Mouse (Mus musculus) embryo, embryonic 9.5 days (tissue): Measurements from ENCODE around the gene Ypel4.
"Not testable (repeated sequence)": the region's sequence is repeated elsewhere in the genome, so short reads cannot be mapped to it uniquely, and the experiment has no call there.

Source experiments
- DNase-seq: peaks from one replicate; pipeline ENCODE4 v3.0.0-alpha.2; 2017; ENCODE audit errors: extremely low spot score

Gene Ypel4

DNA sequence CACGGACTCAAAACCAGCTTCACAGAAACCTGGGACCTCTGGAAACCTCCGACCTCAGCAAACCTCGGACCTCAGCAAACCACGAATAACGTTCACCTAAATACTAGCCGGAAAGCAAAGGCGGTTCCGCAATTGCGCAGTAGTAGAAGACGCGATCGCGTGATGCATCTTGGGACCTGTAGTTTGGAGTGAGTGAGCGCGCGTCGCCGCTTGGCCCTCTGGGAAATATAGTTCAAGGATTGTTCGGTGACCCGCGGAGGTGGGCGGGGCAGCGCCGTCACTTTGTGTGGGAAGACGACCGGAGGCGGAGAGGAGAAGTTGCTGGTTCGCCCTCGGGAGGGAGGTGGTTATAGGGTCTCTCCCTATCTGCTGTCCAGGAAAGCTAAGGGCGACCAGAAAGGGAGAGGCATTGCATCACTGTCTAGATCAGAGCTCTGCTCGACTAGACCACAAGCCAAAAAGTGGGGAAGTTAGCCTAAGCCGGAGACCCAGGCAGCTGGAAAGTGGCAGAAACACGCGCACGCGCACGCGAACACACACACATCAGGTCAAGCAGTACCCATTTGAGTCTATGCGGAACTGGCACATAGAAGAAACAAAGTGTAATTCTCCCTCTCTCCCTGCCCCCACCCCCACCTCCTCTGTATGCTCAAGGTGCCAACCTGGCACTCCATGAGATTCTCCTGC, 6.5 kb upstream of the Ypel4 start, which contains the start of gene Clp1:
TSS of gene Clp1 (minus strand) at position 179 of the 687 bp plus-strand sequence.
- peak; percentile 93 for DNase-seq

DNA sequence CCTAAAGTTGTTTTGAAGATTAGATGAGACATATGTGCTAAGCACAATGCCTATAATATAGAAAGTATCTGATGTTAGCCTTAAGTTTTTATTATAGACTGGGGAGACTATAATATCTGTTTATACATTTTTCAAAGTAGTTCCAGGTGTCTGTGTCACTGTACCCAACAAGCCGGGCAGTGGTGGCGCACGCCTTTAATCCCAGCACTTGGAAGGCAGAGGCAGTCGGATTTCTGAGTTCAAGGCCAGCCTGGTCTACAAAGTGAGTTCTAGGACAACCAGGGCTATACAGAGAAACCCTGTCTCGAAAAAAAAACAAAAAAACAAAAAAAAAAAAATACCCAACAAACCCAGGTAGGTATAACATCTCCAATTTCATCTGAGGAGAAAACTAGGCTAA, 5.7 kb upstream of the Ypel4 start:
- not testable (repeated sequence) for DNase-seq

DNA sequence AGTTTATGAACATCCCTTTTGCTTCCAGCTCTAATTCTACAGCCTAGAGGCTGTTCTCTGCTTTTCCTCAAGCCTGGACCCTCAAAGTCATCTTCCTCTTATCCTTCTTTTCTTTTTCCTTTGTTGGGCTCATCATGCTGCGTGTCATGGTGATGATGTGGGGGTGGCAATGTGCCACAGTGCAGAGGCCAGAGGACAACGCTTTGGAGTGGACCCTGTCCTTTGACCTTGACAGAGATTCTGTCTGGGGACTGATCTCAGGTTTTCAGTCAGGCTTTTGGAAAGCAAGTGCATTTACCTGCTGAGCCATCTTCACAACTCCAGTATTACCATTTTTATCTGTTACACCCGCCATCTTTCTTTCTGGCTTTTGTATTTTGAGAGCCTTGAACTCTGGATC, 2.7 kb upstream of the Ypel4 start:
- no peak for DNase-seq

DNA sequence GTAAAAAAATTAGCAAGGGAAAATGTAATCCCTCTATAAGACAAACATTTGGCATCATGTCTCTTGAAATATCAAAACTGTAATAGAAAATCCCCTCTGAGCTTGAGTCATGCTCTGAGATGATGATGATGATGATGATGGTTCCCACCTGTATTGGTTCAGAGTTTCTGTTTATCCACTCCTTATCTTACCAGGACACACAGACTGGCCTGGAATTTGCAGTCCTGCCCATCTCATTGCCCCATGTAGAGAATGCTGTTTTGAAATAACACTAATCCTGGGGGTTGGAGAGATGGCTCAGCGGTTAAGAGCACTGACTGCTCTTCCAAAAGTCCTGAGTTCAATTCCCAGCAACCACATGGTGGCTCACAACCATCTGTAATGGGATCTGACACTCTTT, 1.5 kb upstream of the Ypel4 start:
- DNase-seq: no peak

DNA sequence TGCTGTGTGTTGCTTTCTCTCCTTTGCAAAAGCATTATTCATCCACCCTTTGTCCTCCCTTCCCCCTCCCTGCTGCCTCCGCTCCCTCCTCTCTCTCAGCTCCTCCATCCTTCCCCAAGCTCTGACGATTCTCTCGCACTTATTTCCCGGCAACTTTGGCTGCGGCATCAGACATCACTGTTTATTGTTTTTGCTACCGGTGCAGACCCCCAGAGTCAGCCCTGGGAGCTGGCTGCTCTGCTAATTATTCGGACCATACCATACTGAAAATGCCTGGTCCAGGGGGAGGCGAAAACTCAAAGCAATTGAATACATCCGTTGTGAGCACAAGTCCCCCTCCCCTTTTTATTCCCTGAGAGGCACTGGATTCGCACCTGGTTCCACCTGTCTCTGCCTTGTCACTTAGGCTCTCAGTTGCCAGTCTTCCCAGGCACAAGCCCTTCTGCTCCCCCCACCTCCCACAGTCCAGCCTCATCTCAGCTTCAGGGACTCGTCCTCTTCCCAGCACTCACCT, 550 bp downstream of the Ypel4 start:
- peak; percentile 75 for DNase-seq

DNA sequence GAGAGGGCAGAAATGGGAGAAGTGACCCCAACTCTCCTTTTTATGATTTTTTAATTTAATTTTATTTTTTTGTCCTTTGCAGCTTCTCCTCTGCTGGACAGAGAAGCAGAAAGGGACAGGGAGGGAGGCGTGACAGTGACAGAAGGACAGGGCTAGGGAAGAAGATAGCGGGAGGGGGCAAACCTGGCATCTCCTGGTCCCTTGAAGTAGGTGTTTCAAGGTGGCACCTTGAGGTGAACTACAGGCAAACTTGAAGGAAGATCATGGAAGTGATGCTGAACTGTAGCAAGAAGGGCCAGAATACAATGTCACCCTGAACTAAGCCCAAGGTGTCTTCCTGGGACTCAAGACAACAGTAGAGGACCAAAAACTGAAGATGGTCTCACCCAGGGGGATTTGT, 1.1 kb downstream of the Ypel4 start:
- DNase-seq: no peak

DNA sequence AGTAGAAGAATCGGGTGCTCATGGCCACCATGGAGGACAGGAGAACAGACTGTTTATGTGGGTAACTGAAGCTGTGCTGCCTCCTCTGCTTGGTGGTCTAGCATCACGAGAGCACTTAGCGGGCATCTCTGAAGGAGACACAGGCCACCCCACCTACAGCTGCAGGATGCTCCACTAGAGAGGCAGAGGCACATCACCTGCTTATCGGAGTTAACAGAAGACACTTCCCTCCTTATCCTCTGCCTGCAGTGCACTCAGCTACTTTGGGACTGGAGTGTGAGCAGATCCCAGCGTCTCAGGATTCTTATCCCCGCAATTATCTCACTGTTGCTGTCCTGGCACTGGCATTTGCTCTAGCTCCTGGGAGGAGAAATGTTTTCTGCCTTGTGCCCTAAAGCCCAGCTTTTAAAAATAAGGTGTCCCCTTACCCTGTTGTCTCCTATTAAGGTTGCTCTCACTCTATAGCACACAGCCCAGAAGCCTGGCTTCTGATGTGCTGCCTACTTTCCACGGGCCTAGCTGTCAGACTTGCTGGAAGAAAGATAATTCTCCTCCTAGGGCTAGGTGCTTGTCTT, 1.6 kb downstream of the Ypel4 start:
- DNase-seq: peak; percentile 36

DNA sequence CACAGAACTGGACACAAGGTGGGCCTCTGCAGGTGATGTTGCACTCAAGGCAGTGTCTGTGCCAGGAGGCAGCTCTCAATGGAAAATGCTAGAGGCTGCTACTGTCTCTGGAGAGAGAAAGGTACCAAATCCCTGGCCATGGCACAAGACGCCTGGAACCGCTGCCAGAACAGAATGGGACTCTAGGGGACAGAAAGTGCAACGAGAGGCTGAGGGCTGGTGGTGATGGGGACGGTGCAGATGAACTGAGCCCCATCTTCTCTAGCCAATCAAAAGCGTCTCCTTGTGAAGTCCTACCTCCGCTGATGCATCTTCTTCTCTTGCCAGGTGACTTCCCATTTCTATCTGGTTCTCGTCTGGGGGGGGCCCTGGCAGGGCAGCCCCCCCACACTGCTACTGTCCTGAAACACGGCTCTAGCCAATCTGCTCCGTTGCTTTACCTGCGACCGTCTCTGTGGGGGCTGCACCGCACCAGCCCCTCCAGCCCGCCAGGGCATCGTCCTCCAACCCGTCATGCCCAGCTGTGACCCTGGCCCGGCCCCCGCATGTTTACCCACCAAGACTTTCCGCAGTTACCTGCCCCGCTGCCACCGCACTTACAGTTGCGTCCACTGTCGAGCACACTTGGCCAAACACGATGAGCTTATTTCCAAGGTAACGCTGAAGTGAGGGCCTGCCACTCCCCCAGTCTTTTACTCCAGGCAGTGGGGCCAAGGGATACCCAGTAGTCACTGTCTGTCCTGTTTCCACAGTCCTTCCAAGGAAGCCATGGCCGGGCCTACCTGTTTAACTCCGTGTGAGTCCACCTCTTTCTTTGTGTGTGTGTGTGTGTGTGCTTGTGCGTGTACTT, 2.7 kb downstream of the Ypel4 start:
- DNase-seq: peak; percentile 66

DNA sequence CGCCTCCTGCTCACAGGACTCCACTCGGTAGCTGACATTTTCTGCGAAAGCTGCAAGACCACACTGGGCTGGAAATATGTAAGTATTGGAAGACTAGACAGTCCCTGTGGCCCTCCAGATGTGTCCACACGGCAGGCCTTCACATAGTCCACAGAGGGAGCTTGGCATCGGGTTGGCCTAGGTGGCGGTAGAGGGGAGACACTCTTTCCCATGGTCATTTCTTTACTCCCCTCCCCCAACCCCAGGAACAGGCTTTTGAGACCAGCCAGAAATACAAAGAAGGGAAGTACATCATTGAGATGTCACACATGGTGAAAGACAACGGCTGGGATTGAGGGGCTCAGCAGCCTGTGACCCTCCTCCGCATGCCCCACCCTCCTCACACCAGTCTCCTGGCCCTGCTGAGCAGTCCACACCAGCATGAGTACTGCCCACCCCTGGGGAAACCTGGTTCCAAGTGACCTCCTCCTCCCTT, 3.6 kb downstream of the Ypel4 start:
- DNase-seq: peak; percentile 83

DNA sequence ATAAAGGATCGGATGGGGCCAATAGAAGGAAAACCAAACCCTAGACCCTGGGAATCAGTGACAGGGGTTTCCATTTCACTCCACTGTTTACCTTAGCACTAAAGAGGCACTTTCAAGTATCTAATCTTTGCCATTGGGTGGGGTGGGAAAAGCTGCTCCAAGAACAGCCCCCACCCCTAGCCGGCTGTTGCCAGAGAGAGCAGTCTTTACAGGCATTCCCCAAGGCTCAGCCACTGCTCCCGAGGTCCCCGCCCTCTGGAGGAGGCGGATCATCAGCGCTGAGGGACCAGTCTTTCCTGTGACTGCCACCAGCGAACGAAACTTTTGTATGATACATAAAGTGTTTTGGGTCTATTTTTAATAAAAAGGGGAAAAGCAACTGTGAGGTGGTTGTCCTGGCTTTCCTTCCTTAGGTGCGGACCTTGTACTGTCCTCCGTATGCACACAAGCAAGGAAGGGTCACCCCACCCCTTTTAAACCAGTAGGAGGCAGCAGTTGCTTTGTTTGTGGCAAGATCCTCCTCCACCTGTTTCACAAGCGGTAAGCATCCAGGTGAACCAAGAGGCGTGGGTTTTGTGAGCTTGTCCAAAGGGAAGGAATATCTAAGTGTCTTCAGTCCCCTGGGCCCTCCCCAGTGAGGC, 4.5 kb downstream of the Ypel4 start:
- peak; percentile 82 for DNase-seq

DNA sequence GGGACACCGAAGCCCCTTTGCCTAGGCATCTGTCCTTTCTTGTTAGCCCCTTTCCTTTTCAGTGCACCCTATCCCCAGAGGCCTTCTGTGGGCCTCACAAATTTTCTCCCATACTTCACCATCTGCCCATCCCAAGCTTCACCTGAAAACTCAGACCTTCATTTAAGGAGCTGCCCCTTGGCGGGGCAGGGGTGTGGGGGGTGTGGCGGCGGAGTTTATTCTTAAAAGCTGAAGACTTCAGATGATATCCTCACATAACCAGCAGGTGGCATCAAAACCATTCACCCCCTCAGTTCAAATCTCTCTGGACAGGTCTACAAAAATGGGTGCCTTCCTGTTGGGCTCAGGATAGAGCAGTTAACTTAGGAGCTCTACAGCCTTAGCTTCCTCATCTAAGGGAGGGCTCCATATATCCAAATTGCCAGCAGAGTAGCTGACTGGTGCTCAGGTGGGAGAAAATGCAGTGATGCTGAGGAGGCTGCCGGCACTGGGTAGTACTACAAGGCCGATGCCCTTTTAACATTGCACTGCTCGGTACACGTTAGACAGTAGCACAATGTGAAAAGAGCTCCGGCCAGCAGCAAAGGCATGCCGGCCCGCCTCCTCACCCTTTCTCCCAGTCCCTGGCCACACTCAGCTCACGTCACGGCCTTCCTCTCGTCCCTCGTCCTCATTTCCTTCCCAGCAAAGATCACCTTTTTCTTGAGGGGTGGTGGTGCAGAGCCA, 6.9 kb downstream of the Ypel4 start:
- peak; percentile 27 for DNase-seq

DNA sequence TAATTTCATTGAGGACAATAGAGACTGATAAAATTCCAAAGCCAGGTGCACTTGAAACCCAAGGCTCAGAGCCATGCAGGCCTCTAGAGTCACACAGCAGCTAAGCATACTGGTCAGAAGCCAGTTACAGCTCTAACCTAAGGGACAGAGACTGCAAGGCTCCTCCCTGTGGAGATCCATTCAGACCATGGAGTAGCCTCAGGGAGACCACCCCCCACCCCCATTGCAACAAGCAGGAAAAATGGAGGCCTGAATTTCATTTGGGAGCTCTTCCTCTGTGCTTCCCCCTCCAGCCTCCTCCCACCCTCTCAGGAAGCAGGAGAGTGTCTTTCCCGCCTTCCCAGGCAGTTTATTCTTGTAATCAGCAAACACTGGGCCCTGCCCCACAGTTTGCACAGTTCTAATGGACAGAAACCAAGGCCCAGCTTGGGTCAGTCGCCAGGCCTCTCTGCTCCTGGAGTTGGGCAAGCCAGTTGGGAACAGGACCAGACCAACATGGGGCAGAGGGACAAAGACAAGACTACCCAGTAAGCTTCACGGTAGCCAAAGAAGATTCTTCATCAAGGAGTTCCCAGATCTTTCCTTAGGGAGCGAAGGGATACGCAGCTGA, 8.1 kb downstream of the Ypel4 start:
- DNase-seq: no peak

DNA sequence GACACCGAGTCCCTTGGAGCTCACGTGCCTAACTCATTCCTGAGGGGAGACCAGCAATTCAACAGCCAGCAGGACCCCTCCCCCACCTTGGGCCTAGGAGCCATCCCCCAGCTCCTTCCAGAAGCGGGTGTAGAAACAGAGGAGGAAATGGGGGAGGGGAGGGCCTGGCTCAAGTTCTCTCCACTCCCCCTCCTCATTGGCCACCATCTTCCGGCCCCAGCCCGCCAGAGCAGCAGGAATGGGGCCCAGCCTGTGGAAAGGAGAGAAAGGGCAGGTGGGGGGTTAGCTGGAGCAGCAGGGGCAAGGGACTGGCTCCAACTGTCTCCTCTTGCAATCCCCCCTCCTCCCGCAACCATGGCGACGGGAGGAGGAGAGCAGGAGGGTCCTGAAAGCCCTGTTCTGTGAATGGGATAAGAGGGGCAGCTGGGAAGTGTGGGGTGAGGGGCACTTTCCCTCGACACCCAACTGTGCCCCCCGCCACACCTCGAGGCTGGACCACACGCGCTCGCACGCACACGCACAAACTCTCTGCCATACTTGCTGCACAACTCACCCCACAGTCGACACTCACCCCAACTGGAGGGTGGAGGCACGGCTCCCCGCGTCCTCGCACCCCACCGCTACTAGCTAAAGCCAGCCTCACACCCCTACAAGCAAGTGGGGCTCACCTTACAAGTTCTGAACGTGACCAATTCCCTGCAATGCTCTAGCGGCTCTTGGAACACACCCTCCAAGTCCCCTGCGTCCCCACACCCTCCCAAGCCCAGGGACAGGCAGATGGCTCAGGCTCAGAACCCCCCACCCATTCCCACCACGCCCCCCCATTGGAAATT, 8.8 kb downstream of the Ypel4 start:
- peak; percentile 98 for DNase-seq

DNA sequence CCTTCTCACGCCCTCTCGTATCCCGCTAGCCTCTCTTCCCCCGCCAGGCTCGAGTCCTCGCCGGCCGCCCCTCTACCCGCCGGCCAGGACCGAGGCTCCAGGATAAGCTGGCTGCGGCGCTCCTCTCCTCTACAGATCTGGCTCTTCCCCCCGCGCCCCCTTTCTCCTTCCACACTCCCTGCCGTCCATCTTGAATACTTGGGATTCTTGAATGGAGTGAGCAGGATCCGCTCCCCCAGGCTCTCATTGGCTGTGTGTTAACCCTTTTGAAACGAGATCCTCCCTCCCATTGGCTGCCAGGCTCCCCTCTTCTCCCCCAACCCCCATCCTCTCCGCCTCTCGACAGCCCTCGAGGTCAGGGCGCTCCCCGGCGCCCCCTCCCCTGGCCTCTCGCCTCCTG, 9.7 kb downstream of the Ypel4 start, which contains the start of gene Gm19426:
TSS of gene Gm19426 (minus strand) at position 95 of the 400 bp plus-strand sequence.
- DNase-seq: peak; percentile 95

DNA sequence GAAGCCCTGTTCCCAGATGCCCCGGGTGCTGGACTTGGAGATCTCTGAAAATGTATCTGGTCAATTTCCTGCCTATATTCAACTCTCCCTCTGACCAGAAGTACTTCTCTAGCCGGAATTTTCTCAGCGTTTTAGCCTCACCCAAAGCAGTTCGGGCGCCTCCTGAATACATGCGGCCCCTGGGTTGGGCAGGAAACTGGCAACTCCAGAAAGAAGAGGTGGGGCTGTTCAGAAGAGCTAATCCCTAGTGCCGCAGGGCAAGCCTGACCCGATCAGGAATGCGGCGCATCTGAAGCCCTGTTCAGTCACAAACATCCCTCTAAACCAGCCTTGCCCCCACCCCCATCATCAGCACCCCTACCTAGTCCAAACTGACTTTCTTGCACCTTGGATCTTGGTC, 10.3 kb downstream of the Ypel4 start:
- no peak for DNase-seq

DNA sequence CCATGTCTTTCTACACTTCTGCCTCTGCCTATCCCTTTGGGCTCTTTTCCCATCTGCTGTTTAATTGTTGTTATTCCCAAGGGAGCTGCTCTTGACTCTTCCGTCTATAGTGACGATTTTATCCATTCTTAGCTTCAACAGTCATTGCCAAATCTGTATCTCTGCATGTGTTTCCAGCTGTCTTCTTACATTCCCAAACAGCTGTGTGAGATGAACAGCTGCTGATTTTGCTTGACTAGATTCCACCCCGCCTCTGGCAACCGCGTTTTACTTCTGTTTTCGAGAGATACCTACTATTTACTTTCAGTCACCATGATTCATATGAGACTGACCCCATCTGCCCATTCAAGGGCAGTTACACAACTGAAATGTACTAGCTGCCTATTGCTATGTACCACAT, 16.3 kb downstream of the Ypel4 start:
- no peak for DNase-seq

DNA sequence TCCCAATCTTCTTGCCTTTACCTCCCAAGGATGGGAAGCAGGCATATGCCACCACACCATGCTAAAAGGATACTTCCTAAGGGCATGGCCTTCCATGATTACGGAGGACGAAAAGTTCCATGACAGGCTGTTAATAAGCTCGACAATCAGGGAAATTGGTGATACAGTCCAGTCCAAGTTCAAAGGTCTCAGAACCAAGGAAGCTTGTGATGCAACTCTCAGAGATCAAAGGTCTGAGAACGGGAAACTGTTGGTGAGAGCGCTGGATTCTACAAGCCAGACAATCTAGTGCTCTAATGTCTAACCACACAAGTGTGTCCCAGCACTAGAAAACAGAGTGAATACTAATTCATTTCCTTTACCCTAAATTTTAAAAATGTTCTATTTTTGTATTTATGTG, 22.4 kb downstream of the Ypel4 start:
- no peak for DNase-seq

DNA sequence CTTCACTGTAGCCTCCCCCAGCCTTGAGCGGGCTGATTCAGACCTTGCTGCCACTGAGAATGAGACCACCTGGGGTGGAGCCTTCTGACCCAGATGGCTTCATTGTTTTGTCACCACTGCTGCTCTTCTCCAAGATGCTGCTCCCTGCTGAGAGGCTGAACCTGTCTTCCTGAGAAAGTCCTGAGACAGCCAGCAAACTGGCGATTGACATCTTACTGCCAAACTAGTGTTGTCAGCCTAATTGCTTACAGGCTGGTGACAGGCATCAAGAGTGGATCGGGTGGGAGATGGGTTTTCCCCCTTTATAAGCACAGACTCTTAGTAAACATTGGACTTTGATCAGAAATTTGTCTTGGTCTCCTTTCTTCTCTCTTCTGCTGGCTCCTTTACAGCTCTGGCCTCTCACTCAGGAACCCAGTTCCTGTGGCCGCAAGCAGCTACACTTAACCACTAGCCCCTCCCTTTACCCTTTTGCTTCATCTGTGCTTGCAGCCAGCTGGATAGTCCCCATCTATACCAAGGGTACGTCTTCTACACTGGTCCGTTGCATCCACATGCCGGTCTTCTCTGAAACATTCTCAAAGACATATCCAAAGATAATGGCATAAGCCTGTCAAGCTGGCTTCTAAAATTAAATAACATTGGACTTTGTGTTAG, 23.3 kb downstream of the Ypel4 start:
- no peak for DNase-seq

DNA sequence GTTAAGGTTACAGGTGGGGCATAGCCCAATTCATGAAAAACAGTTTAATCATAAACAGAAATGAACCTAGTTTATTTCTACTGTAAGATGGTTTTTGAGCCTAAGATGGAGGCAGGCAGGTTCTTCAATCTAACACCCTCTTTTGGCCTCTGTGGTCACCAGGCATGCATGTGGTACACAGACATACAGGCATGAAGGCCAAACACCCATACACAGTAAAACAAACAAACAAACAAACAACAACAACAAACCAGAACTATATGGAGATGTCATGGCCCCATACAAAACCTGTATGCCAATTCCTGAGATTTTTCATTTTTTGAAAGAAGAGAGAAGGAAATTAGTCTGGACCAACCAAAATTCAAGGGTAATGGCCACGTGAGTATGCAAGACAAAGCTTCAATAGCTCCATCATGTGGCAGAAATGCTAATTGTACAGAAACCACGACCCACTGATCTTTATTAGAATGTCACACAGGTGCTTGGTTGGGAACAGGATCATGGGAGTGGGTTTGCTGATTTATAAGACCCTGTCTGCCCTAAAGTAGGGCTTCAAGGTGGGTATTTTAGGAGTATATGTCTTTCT, 24.8 kb downstream of the Ypel4 start:
- peak; percentile 66 for DNase-seq
